In the genomic region with DNA sequence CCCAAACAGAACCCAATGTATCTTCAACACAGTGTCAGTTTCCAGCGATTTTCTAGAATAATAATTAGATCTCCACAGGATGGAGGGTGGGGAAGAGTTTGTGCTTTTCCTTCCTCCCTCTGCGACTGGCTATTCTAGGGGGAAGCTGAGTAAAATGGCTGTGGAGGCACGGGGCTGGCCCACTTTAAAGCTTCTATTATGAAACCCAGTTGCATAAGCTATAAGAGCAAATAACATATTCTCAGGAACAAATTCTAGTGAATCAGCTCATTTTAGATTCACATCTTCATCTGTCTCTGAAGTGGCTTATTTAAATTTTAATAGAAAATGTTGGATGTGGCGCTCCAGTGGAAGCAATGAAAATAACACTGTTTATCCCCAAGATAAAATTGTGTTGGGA, we compare ENCODE assay signal across 18 mouse cellular contexts.
DNase-seq lines count a peak whose midpoint lies in the region; TF ChIP-seq lines count a peak whose summit lies in the region.
"Had no signal": no experiment of that assay in that cellular context is flagged by ENCODE, and none has a peak within 500 bp of the region (broad histone marks: within the 10 kb centered on the region; RNA-seq: fewer than 3 reads in every experiment).

No protein-coding gene starts in this region.

- peak in 1 of 2 experiments; percentile 49 for DNase-seq in layer of hippocampus, adult 2 months (ENCODE audit: low spot score in 2 of 2)
- no peak for DNase-seq in layer of hippocampus, postnatal 25 days (ENCODE audit: extremely low spot score in 1 of 2, low spot score in 1 of 2)
- DNase-seq in right cerebral cortex, adult 18-20 months, result peak; percentile 64
- no peak for DNase-seq in right cerebral cortex, postnatal 14 days
- DNase-seq in left cerebral cortex, adult 2 months (ENCODE audit: extremely low spot score in 1 of 2, low spot score in 2 of 2), result peak in 1 of 2 experiments; percentile 28
- peak; percentile 26 to 35 for DNase-seq in right cerebral cortex, postnatal 36 days (ENCODE audit: low spot score in 2 of 2)
- DNase-seq in Muller cell, postnatal 12 days (ENCODE audit: inconsistent ontology term), result no peak
- DNase-seq: cerebellum, adult 9-10 months; kidney, postnatal 36 days; lung, adult 2 months; thymus, postnatal 36 days had no signal

- intact Hi-C loops in left cerebral cortex, adult 2 months (cut with DNase I), result loop anchor here (1.0 kb wide), 1 partner anchor 103 kb away; a partner anchor contains a TSS

- H3K27ac ChIP-seq in layer of hippocampus, adult 2 months, result peak overlapping the region; percentile 77
- H3K27ac ChIP-seq in left cerebral cortex, adult 2 months, result peak overlapping the region; percentile 86
- H3K27ac ChIP-seq: forebrain, embryonic 12.5 days; heart, embryonic 13.5 days; hindbrain, embryonic 13.5 days; intestine, embryonic 15.5 days; limb, embryonic 12.5 days; liver, embryonic 12.5 days; neural tube, embryonic 13.5 days had no signal

- peak; percentile 44 for TF ChIP-seq CTCF in layer of hippocampus, adult 2 months (conservative IDR thresholded peaks at IDR 0.05)
- peak; percentile 24 for TF ChIP-seq CTCF in left cerebral cortex, adult 2 months (IDR thresholded peaks at IDR 0.05)

- H3K4me3 ChIP-seq in layer of hippocampus, adult 2 months, result no peak overlapping the region; the same call in 1 of the 2 replicates
- H3K4me3 ChIP-seq in left cerebral cortex, adult 2 months, result no peak overlapping the region
- H3K4me3 ChIP-seq: forebrain, embryonic 12.5 days; heart, embryonic 13.5 days; hindbrain, embryonic 13.5 days; intestine, embryonic 15.5 days; limb, embryonic 12.5 days; liver, embryonic 12.5 days; neural tube, embryonic 13.5 days had no signal

Comparison
In these comparisons a context has a peak if more than half of its experiments do, and no peak if none do; other contexts are left out.
1. DNase-seq: peak in right cerebral cortex, adult 18-20 months (single experiment) and right cerebral cortex, postnatal 36 days (2 of 2); none in layer of hippocampus, postnatal 25 days (0 of 2), right cerebral cortex, postnatal 14 days (single experiment) and Muller cell, postnatal 12 days (single experiment).